ENCODE assay signal across 8 mouse cellular contexts in genomic region chr16:11134348-11135344, GRCm38 (mm10). TPM values are rescaled to one million over a fixed set of nuclear protein-coding genes. Genes with fewer than 3 reads are reported as not detected.
A peak's percentile ranks its signal among the peaks of the same experiment; 100 is the strongest.
DNase-seq lines count a peak whose midpoint lies in the region; ATAC-seq lines count a peak whose summit lies in the region.

TSS of gene Txndc11 (minus strand) at chr16:11134650.

- peak within 1 kb of the TSS; percentile 69 for H3K4me3 ChIP-seq in hindbrain, embryonic 11.5 days (ENCODE audit: low read depth, low read length)

- H3K27ac ChIP-seq in hindbrain, embryonic 11.5 days (ENCODE audit: low read depth, low read length) = peak within 1 kb of the TSS; percentile 79

- H3K4me1 ChIP-seq in hindbrain, embryonic 11.5 days (replicated peaks; ENCODE audit: control insufficient read depth, insufficient read depth, low read length) = peaks cover 5% of the 10 kb centered on the region

- peak; percentile 99 for ATAC-seq in hindbrain, embryonic 11.5 days (ENCODE audit: low FRiP score)

- H3K9me3 ChIP-seq in hindbrain, embryonic 11.5 days (ENCODE audit: control insufficient read depth, low read length) = no peaks in the 10 kb centered on the region

- under 1% methylated on average over 75 of the region's 80 CpGs for WGBS in hindbrain, embryonic 11.5 days

- peak; percentile 99 for DNase-seq in Muller cell, postnatal 12 days (ENCODE audit: inconsistent ontology term)
- DNase-seq in cerebellum, adult 9-11 months = peak; percentile 99
- peak; percentile 98 to 99 for DNase-seq in frontal cortex, adult 2 months (ENCODE audit: extremely low spot score in 1 of 2, low spot score in 1 of 2)
- DNase-seq in hindbrain, embryonic 11.5 days (ENCODE audit: low spot score) = peak; percentile 99
- peak; percentile 98 to 99 for DNase-seq in layer of hippocampus, postnatal 10 days (ENCODE audit: low spot score in 2 of 2)
- peak; percentile 100 for DNase-seq in lung, postnatal 10 days
- peak; percentile 100 for DNase-seq in ovary, postnatal 36 days (ENCODE audit: low spot score)
- DNase-seq in thymus, postnatal 25 days = peak; percentile 100

- peak within 1 kb of the TSS; percentile 77 for H3K4me2 ChIP-seq in hindbrain, embryonic 11.5 days (replicated peaks; ENCODE audit: low read depth, low read length)

- no peaks in the 10 kb centered on the region for H3K36me3 ChIP-seq in hindbrain, embryonic 11.5 days (ENCODE audit: control insufficient read depth, insufficient read depth, low read length)

- H3K9ac ChIP-seq in hindbrain, embryonic 11.5 days (ENCODE audit: low read depth, low read length) = peak within 1 kb of the TSS; percentile 73

- H3K27me3 ChIP-seq in hindbrain, embryonic 11.5 days (ENCODE audit: control insufficient read depth, insufficient read depth, low read length) = no peaks in the 10 kb centered on the region

RNA-seq across cellular contexts. Expression of gene Txndc11, which starts in this region (rescaled TPM):
- 31.0 and 32.7 TPM in 2 replicates for polyA plus RNA-seq in frontal cortex, adult 2 months (2012; rRNA removed)
- polyA plus RNA-seq in hindbrain, embryonic 11.5 days (2014; fragmentation: Nextera tagmentation; extraction: Ambion mirVana) = 31.3 and 33.4 TPM in 2 replicates
- total RNA-seq in layer of hippocampus, postnatal 10 days (2021) = 10 to 100 TPM; 36.5 to 39.1 TPM

Comparison
In these comparisons a context has a peak if more than half of its experiments do, and no peak if none do; other contexts are left out.
1. Peak in every context shown above with its lines: DNase-seq, ATAC-seq, H3K4me3 ChIP-seq and H3K27ac ChIP-seq.